Mouse (Mus musculus): ENCODE measurements around the gene Ap3b2.

- TF ChIP-seq CTCF (IDR thresholded peaks at IDR 0.05; ENCODE audit: control insufficient read depth, insufficient read depth, low read length) (no peak), POLR2A (IDR thresholded peaks at IDR 0.05; ENCODE audit: borderline replicate concordance, control insufficient read depth, low read depth, low read length) (no peak)
These were observed 30.9 kb downstream of the Ap3b2 start for GRCm38 (mm10) chr7:81462815-81463214.

Data from bone marrow, adult 2 months (tissue).